Mouse (Mus musculus): ENCODE results near the gene 1810010D01Rik.

- TF ChIP-seq CTCF (conservative IDR thresholded peaks at IDR 0.05 in 1 of 2, IDR thresholded peaks at IDR 0.05 in 1 of 2; ENCODE audit: low read depth in 2 of 2, low read length in 2 of 2): no peak
- no peak for TF ChIP-seq CHD1 (IDR thresholded peaks at IDR 0.05; ENCODE audit: low read depth, low read length)
- TF ChIP-seq ZNF384 (IDR thresholded peaks at IDR 0.05; ENCODE audit: low read depth, low read length): no peak
These were observed 41.0 kb upstream of the 1810010D01Rik start for GRCm38 (mm10) chr7:145248911-145249310.

All from CH12.LX (cell line).